Mouse (Mus musculus) inflammation-experienced regulatory T-cells, adult 16 weeks (primary cell): ENCODE data around the gene Gm5797. TPM values are rescaled to one million over a fixed set of nuclear protein-coding genes. Genes with fewer than 3 reads are reported as not detected.

Experiments used
- polyA plus RNA-seq: library from polyadenylated mRNA; unstranded; fragments of 100-300 nt; shearing (Covaris generic); gene quantifications from one replicate; pipeline ENCODE4 v1.2.1, GENCODE M21; 2017

The Gm5797 gene
- not detected for polyA plus RNA-seq

GRCm38 (mm10) chr14:7332295-7332694 lies at the start of gene Gm5797:
TSS of gene Gm5797 (minus strand) at chr14:7332395.

GRCm38 (mm10) chr14:7365034-7365433 lies 32.8 kb upstream of the Gm5797 start, which contains the start of gene Gm8374:
TSS of gene Gm8374 (minus strand) at chr14:7365134.

GRCm38 (mm10) chr14:7314661-7315060 lies 17.5 kb downstream of the Gm5797 start, which contains the start of gene Gm3739:
TSS of gene Gm3739 (minus strand) at chr14:7315049.

Other genes with a start within 250 kb of the Gm5797 start
- gene Gm3696, start 231.8 kb downstream of the Gm5797 start, polyA plus RNA-seq: 6.2 TPM
- not detected for gene Gm6676, start 207.0 kb downstream of the Gm5797 start, polyA plus RNA-seq
- gene Gm3512, start 157.9 kb downstream of the Gm5797 start, polyA plus RNA-seq: 15.3 TPM
- gene Gm16434, start 137.9 kb downstream of the Gm5797 start, polyA plus RNA-seq: not detected
- not detected for gene Gm3727, start 67.7 kb downstream of the Gm5797 start, polyA plus RNA-seq
- gene Gm3739, start 17.3 kb downstream of the Gm5797 start, polyA plus RNA-seq: 14.7 TPM
- not detected for gene Gm8374, start 32.7 kb upstream of the Gm5797 start, polyA plus RNA-seq
- gene Gm3755, start 118.5 kb upstream of the Gm5797 start, polyA plus RNA-seq: not detected
- 13.7 TPM for gene Gm3752, start 151.4 kb upstream of the Gm5797 start, polyA plus RNA-seq
- 3.4 TPM for gene Gm3558, start 236.2 kb upstream of the Gm5797 start, polyA plus RNA-seq